Mouse (Mus musculus): ENCODE measurements around the gene Rnase9. TPM values are rescaled to one million over a fixed set of nuclear protein-coding genes. Genes with fewer than 3 reads are reported as not detected.
"Not testable (repeated sequence)": the region's sequence is repeated elsewhere in the genome, so short reads cannot be mapped to it uniquely, and the experiment has no call there.

Rnase9 gene
- polyA plus RNA-seq, 1 experiment: not detected

DNA sequence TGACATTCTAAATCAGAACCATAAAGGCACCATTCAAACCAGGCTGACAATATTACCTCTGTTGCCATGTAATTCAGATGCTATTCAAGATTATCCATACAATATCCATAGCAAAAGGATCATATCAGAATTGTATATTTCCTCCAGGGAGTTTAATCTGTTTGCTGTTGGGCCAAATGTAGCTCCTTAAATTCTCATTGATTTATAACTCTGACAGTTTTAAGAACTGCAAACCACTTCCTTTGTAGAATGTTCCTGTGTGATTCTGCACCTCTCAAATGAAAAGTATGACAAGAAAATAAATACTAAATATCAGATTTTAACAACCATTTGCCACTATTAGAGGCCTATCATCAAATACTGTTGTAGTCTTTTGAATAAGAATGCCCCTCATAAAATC, 25.9 kb downstream of the Rnase9 start:
- no peaks in the 10 kb centered on the region for H3K27me3 ChIP-seq (ENCODE audit: control insufficient read depth, insufficient read depth, low read length, poor library complexity, severe bottlenecking)
- no peaks in the 10 kb centered on the region for H3K36me3 ChIP-seq (ENCODE audit: control insufficient read depth, insufficient read depth, low read length, poor library complexity, severe bottlenecking)

DNA sequence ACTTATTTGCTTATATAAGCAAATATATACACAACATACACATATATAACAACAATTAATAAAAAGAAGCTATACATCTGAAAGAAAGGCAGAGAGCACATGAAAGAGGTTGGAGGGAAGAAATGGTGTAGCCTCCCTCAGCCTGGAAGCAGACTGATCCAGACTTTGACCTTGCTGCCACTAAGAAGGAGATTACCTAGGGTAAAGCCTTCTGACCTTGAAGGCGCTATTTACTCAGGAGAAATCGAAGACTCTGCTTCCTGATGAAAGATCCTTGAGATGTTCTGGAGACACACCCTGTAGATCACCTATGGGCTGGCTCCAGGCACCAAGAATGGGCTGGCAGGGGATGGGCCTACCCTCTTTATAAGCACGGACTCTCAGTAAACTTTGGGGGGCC, 26.9 kb downstream of the Rnase9 start:
- H3K9me3 ChIP-seq (replicated peaks; ENCODE audit: control insufficient read depth, insufficient read depth, low read length, poor library complexity, severe bottlenecking); H3K27ac ChIP-seq (ENCODE audit: insufficient read depth, low read length): not testable (repeated sequence)

More for the DNA sequence above, 25.9 kb downstream of the Rnase9 start:
- H3K9ac ChIP-seq (ENCODE audit: low read depth, poor library complexity, severe bottlenecking): no peak overlapping the region
- TF ChIP-seq EP300 (IDR thresholded peaks at IDR 0.05; ENCODE audit: insufficient read depth, low read depth, low read length): no peak
- no peak for TF ChIP-seq CTCF (IDR thresholded peaks at IDR 0.05; ENCODE audit: low read depth, low read length)
- no peak for TF ChIP-seq POLR2A (IDR thresholded peaks at IDR 0.05; ENCODE audit: insufficient read depth, low read length)
- no peak overlapping the region for H3K27ac ChIP-seq (ENCODE audit: insufficient read depth, low read length)
- H3K9me3 ChIP-seq (replicated peaks; ENCODE audit: control insufficient read depth, insufficient read depth, low read length, poor library complexity, severe bottlenecking): peaks cover 4% of the 10 kb centered on the region; the same call in 1 of the 2 replicates
- H3K4me3 ChIP-seq (ENCODE audit: low read depth, low read length): no peak overlapping the region
- H3K4me1 ChIP-seq (ENCODE audit: control insufficient read depth, insufficient read depth, low read length): no peaks in the 10 kb centered on the region

DNA sequence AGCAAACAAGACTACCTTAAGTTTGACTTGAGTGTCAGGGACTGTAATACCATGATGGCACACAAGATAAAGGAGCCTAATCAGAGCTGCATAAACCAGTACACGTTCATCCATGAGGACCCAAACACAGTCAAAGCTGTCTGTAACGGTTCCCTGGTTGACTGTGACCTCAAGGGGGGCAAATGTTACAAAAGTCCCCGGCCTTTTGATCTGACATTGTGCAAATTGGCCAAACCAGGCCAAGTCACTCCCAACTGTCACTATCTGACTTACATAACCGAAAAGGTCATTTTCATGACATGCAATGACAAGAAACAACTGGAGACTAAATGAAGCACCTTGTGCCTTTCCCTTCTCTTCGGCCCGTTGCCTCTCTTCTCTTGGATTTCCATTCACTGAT, 32.1 kb downstream of the Rnase9 start:
- Histone ChIP-seq H3K27me3 (ENCODE audit: control insufficient read depth, insufficient read depth, low read length, poor library complexity, severe bottlenecking) (no peaks in the 10 kb centered on the region), H3K36me3 (ENCODE audit: control insufficient read depth, insufficient read depth, low read length, poor library complexity, severe bottlenecking) (no peaks in the 10 kb centered on the region), H3K4me1 (ENCODE audit: control insufficient read depth, insufficient read depth, low read length) (no peaks in the 10 kb centered on the region), H3K4me3 (ENCODE audit: low read depth, low read length) (no peak overlapping the region), H3K9ac (ENCODE audit: low read depth, poor library complexity, severe bottlenecking) (no peak overlapping the region), H3K27ac (ENCODE audit: insufficient read depth, low read length) (no peak overlapping the region), H3K9me3 (replicated peaks; ENCODE audit: control insufficient read depth, insufficient read depth, low read length, poor library complexity, severe bottlenecking) (peaks cover 4% of the 10 kb centered on the region; the same call in 1 of the 2 replicates)
- TF ChIP-seq POLR2A (IDR thresholded peaks at IDR 0.05; ENCODE audit: insufficient read depth, low read length) (no peak), CTCF (IDR thresholded peaks at IDR 0.05; ENCODE audit: low read depth, low read length) (no peak), EP300 (IDR thresholded peaks at IDR 0.05; ENCODE audit: insufficient read depth, low read depth, low read length) (no peak)

More for the DNA sequence above, 26.9 kb downstream of the Rnase9 start:
- not testable (repeated sequence) for H3K4me3 ChIP-seq (ENCODE audit: low read depth, low read length); H3K36me3 ChIP-seq (ENCODE audit: control insufficient read depth, insufficient read depth, low read length, poor library complexity, severe bottlenecking); H3K9ac ChIP-seq (ENCODE audit: low read depth, poor library complexity, severe bottlenecking); H3K4me1 ChIP-seq (ENCODE audit: control insufficient read depth, insufficient read depth, low read length); H3K27me3 ChIP-seq (ENCODE audit: control insufficient read depth, insufficient read depth, low read length, poor library complexity, severe bottlenecking)

DNA sequence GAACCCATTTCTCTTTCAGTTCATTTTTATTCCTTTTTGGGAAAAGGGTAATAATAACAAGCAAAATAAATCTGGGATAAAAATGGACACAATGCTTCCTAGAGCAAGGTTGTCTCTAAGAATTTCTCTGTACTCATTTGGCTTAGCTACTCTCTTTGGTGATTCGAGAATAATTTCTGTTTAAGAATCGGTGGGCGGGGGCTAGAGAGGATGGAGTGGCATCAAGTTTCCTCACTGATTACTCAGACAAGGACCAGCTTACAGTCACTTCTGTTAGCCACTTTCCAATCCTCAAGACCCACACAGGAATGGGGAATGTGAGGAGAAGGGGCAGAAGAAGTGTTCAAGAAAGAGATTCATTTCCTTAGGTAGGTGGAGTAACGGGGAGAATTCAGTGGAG, 32.9 kb downstream of the Rnase9 start:
- Histone ChIP-seq H3K36me3 (ENCODE audit: control insufficient read depth, insufficient read depth, low read length, poor library complexity, severe bottlenecking) (no peaks in the 10 kb centered on the region), H3K27ac (ENCODE audit: insufficient read depth, low read length) (no peak overlapping the region)
- TF ChIP-seq POLR2A (IDR thresholded peaks at IDR 0.05; ENCODE audit: insufficient read depth, low read length) (no peak), EP300 (IDR thresholded peaks at IDR 0.05; ENCODE audit: insufficient read depth, low read depth, low read length) (no peak), CTCF (IDR thresholded peaks at IDR 0.05; ENCODE audit: low read depth, low read length) (no peak)

DNA sequence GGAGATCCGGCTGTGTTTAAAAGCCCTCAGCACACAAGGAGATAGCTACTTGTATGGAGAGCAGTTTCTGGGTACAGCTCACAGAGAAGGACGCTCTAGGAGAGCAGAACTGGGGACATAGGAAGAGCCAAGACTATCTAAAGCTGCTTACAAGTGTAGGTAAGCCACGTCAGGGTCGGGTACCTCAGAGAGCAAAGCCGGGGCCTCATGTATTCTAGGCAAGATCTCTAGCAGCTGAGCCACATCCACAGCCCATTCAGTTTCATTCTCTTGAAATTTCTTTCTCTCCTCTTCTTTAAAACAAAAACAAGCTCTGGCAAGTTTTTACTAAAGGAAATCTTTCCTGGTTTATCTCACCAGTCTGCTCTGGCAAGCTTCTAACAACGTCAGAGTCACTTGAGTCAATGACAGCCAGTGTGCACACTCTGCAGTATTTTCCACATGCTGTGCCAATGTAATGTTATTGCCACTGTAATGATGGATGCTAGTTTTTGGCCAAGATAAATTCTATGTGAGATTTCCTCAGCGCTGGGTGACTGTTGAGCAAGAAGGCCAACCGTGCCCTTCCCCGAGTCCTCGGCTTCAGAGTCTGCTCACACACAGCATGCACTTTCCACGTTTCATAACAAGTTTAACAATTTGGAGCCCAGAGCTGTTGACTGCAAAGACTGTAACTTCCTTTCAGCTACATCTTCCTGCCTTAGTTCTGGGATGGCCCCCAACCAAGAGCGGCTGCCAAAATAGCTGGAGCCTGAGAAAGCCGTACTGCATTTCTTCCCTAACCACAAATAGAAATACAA, 33.6 kb downstream of the Rnase9 start:
- H3K4me3 ChIP-seq (ENCODE audit: low read depth, low read length): no peak overlapping the region
- TF ChIP-seq EP300 (IDR thresholded peaks at IDR 0.05; ENCODE audit: insufficient read depth, low read depth, low read length) (no peak), CTCF (IDR thresholded peaks at IDR 0.05; ENCODE audit: low read depth, low read length) (no peak), POLR2A (IDR thresholded peaks at IDR 0.05; ENCODE audit: insufficient read depth, low read length) (no peak)
- peaks cover 4% of the 10 kb centered on the region; the same call in 1 of the 2 replicates for H3K9me3 ChIP-seq (replicated peaks; ENCODE audit: control insufficient read depth, insufficient read depth, low read length, poor library complexity, severe bottlenecking)
- H3K27ac ChIP-seq (ENCODE audit: insufficient read depth, low read length): no peak overlapping the region
- H3K36me3 ChIP-seq (ENCODE audit: control insufficient read depth, insufficient read depth, low read length, poor library complexity, severe bottlenecking): no peaks in the 10 kb centered on the region
- no peaks in the 10 kb centered on the region for H3K4me1 ChIP-seq (ENCODE audit: control insufficient read depth, insufficient read depth, low read length)
- no peak overlapping the region for H3K9ac ChIP-seq (ENCODE audit: low read depth, poor library complexity, severe bottlenecking)
- H3K27me3 ChIP-seq (ENCODE audit: control insufficient read depth, insufficient read depth, low read length, poor library complexity, severe bottlenecking): no peaks in the 10 kb centered on the region

More for the DNA sequence above, 32.9 kb downstream of the Rnase9 start:
- Histone ChIP-seq H3K4me1 (ENCODE audit: control insufficient read depth, insufficient read depth, low read length) (no peaks in the 10 kb centered on the region), H3K27me3 (ENCODE audit: control insufficient read depth, insufficient read depth, low read length, poor library complexity, severe bottlenecking) (no peaks in the 10 kb centered on the region), H3K4me3 (ENCODE audit: low read depth, low read length) (no peak overlapping the region), H3K9me3 (replicated peaks; ENCODE audit: control insufficient read depth, insufficient read depth, low read length, poor library complexity, severe bottlenecking) (peaks cover 4% of the 10 kb centered on the region; the same call in 1 of the 2 replicates), H3K9ac (ENCODE audit: low read depth, poor library complexity, severe bottlenecking) (no peak overlapping the region)

DNA sequence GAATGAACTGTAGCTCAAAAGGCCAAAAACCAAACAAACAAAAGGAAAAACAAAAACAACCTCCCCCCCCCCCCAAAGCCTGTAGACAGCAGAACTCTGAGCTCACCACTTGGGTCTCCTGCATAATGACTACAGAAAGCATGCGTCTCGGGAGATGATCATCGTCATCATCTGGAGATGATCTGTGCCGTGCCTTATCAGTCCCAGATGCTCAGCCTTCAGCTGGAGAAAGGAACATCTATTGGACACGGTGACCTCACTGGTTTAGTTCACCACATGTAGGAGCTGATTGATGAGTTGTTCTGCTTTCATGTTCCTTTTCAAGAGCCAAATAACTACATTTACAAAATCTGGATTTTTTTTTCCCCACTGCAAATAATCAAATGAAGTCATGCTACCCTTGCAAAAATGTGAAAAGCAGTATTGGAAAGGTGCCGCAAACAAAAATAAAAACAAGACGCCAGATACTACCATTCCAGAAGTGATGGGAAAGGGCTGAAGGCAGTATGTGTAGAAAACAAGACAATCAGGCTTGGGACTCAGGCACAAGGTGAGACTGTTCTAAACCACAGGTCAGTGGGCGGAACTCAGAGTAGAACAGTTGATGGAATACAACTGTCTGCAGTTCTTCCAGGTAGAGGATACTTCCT, 34.4 kb downstream of the Rnase9 start, which contains the start of gene Rnase10:
Gene Rnase10 (plus strand): TSS at position 600 of the 650 bp plus-strand sequence.
- no peak within 1 kb of the TSS for H3K4me3 ChIP-seq (ENCODE audit: low read depth, low read length)
- H3K27me3 ChIP-seq (ENCODE audit: control insufficient read depth, insufficient read depth, low read length, poor library complexity, severe bottlenecking): no peaks in the 10 kb centered on the region
- H3K9me3 ChIP-seq (replicated peaks; ENCODE audit: control insufficient read depth, insufficient read depth, low read length, poor library complexity, severe bottlenecking): peaks cover 4% of the 10 kb centered on the region; the same call in 1 of the 2 replicates
- TF ChIP-seq CTCF (IDR thresholded peaks at IDR 0.05; ENCODE audit: low read depth, low read length) (no peak), POLR2A (IDR thresholded peaks at IDR 0.05; ENCODE audit: insufficient read depth, low read length) (no peak), EP300 (IDR thresholded peaks at IDR 0.05; ENCODE audit: insufficient read depth, low read depth, low read length) (no peak)
- H3K4me1 ChIP-seq (ENCODE audit: control insufficient read depth, insufficient read depth, low read length): no peaks in the 10 kb centered on the region
- no peak within 1 kb of the TSS for H3K9ac ChIP-seq (ENCODE audit: low read depth, poor library complexity, severe bottlenecking)
- H3K27ac ChIP-seq (ENCODE audit: insufficient read depth, low read length): no peak within 1 kb of the TSS
- no peaks in the 10 kb centered on the region for H3K36me3 ChIP-seq (ENCODE audit: control insufficient read depth, insufficient read depth, low read length, poor library complexity, severe bottlenecking)

All from ES-Bruce4 (cell line).